Mouse (Mus musculus): ENCODE results near the gene Shank2. TPM values are rescaled to one million over a fixed set of nuclear protein-coding genes. Genes with fewer than 3 reads are reported as not detected.
A peak's percentile ranks its signal among the peaks of the same experiment; 100 is the strongest.

Gene Shank2
- polyA plus RNA-seq, 1 experiment from 2014 or later: 0.67 TPM

DNA sequence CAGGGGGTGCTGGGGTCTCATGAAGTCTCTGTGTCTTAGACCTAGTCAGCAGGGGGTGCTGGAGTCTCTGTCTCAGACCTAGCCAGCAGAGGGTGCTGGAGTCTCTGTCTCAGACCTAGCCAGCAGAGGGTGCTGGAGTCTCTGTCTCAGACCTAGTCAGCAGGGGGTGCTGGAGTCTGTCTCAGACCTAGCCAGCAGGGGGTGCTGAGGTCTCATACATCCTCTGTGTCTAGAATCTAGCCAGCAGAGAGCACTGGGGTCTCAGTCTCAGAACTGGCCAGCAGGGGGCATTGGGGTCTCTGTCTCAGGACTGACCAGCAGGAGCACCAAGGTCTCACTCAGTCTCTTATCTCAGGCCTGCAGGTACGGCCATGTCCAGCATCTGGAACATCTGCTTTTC lies 79.7 kb downstream of the Shank2 start:
- Histone ChIP-seq H3K4me3 (no peak overlapping the region), H3K36me3 (replicated peaks) (no peaks in the 10 kb centered on the region), H3K27ac (no peak overlapping the region), H3K27me3 (ENCODE audit: poor library complexity, severe bottlenecking) (no peaks in the 10 kb centered on the region), H3K4me1 (no peaks in the 10 kb centered on the region), H3K9me3 (0 out of 2 replicates have a peak, but pooled peaks cover 4% of the 10 kb centered on the region)
- DNase-seq (ENCODE audit: extremely low spot score, low spot score): no peak
- 77% methylated on average over 1 of the region's 1 CpGs for WGBS

DNA sequence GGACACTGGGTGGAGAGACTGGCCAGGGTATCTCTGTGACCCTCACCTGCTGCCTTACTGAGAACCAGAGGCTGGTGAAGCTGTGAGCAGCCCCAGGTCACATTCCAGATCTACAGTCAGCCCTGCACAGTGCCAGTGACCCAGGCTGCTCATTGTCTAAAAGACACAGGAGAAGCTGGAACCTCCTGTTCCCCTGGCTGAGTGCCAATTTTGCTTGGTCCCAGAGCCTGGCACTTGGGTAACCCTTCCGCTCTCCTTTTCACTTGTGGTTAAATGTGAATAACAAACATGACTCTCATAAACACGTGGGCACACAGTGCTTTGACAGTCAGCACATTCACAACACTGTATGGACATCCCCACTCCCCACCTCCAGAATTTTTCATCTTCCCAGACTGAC lies 80.2 kb downstream of the Shank2 start:
- H3K9me3 ChIP-seq: 0 out of 2 replicates have a peak, but pooled peaks cover 4% of the 10 kb centered on the region

DNA sequence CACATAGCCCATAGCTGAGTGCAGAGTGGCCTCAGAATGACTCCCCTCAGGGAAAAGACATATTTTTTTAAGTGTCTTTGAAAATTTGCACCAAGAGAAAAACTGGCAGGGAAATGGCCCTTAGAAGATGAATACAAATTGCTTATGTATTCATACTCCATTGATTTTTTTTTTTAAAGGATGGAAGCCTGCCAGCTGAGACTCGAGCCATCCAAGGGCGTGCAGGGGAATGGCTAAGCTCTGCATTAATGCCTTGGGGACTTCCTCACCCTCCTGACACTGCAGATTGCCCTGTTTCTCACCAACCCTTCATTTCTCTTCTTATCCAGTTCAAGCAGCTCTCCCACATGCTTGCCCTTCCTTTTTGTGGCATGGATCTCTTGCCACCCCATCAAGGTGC lies 85.5 kb downstream of the Shank2 start:
- Histone ChIP-seq H3K36me3 (replicated peaks) (no peaks in the 10 kb centered on the region), H3K27ac (no peak overlapping the region), H3K27me3 (ENCODE audit: poor library complexity, severe bottlenecking) (no peaks in the 10 kb centered on the region), H3K4me3 (no peak overlapping the region), H3K9me3 (0 out of 2 replicates have a peak, but pooled peaks cover 4% of the 10 kb centered on the region), H3K4me1 (no peaks in the 10 kb centered on the region)
- WGBS: 79% methylated on average over 2 of the region's 2 CpGs
- no peak for DNase-seq (ENCODE audit: extremely low spot score, low spot score)

More for the DNA sequence above, 80.2 kb downstream of the Shank2 start:
- Histone ChIP-seq H3K27ac (no peak overlapping the region), H3K4me3 (no peak overlapping the region), H3K27me3 (ENCODE audit: poor library complexity, severe bottlenecking) (no peaks in the 10 kb centered on the region), H3K36me3 (replicated peaks) (no peaks in the 10 kb centered on the region), H3K4me1 (no peaks in the 10 kb centered on the region)
- 82% methylated on average over 2 of the region's 2 CpGs for WGBS
- DNase-seq (ENCODE audit: extremely low spot score, low spot score): no peak

DNA sequence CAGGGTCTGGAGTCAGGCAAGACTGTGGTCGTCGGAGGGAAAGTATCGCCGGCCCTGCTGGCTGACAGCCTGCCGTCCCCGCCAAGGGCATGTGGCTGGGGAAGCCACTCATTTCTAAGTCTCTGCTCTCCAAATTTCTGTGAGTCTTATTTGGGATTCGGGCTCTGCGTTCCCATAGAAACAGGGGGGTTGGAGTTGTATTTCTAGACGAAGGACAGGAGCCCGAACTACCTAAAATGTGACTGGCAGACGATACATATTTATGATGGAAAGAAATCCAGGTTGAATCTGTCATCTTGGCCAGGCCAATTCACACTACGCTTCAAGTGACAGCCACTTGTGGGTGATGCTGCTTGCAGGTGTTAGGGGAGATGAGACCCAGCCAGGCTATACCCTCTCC lies 92.4 kb downstream of the Shank2 start:
- DNase-seq (ENCODE audit: extremely low spot score, low spot score): no peak
- Histone ChIP-seq H3K36me3 (replicated peaks) (no peaks in the 10 kb centered on the region), H3K4me1 (no peaks in the 10 kb centered on the region), H3K27me3 (ENCODE audit: poor library complexity, severe bottlenecking) (no peaks in the 10 kb centered on the region), H3K27ac (no peak overlapping the region), H3K4me3 (no peak overlapping the region), H3K9me3 (no peaks in the 10 kb centered on the region)
- WGBS: 89% methylated on average over 12 of the region's 12 CpGs

DNA sequence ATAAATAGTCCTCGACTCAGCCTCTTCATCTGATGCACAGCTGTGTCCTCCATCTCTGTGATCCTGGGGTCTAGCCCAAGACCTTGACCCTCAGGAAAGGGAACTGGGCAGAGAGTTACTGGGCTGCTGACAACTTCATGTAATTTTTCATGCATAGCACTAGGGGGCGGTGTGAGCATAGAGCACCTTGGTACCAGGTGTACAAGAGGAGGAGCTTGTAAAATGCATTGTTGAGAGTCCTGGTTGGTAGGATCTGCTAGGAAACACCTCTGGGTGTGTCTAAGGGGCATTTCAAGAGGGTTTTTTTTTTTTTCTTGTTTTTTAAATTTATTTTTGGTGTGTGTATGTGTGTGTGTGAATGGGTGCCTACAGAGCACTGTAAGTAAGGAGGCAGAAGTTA lies 95.6 kb downstream of the Shank2 start:
- Histone ChIP-seq H3K27me3 (ENCODE audit: poor library complexity, severe bottlenecking) (no peaks in the 10 kb centered on the region), H3K27ac (no peak overlapping the region), H3K4me1 (0 out of 2 replicates have a peak, but pooled peaks cover 3% of the 10 kb centered on the region), H3K36me3 (replicated peaks) (no peaks in the 10 kb centered on the region), H3K4me3 (no peak overlapping the region), H3K9me3 (no peaks in the 10 kb centered on the region)
- 7% methylated on average over 2 of the region's 2 CpGs for WGBS
- no peak for DNase-seq (ENCODE audit: extremely low spot score, low spot score)

DNA sequence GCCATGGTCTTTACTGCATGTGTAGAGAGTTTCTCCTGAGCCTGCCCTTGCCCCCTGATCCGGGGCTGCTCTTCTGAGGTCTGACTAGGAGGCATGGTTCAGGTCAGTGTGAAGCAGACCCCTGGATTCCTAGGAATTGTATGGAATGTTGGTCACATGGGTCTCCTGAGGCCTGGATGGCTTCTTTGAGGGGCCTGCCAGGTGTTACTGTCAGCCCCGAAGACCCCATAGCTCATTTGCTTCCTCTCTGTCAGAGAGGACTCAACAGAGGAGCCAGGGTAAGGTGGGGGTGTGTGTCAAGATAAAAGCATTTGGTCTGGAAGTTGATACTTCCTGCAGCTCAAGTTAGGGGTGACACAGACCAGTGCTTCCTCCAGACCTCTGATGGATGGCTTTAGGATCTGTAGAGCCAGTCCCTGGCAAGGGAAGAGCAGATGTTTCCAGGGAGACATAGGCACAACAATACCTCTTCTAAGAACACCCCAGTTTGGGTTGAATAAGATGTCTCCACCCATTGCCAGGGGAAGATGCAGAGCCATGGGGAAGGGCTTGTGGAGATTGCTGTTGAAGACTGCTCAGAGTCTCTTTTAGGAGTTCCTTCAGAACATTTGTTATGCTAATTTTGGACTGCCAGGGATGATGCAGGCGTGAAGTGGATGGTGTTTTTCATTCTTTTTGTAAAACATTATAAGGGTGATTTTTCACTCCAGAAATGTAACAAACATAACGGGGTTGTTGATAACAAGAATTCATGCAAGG lies 100.7 kb downstream of the Shank2 start:
- Histone ChIP-seq H3K9me3 (no peaks in the 10 kb centered on the region), H3K4me1 (peaks cover 22% of the 10 kb centered on the region), H3K27ac (no peak overlapping the region), H3K36me3 (replicated peaks) (no peaks in the 10 kb centered on the region), H3K27me3 (ENCODE audit: poor library complexity, severe bottlenecking) (no peaks in the 10 kb centered on the region), H3K4me3 (no peak overlapping the region)
- DNase-seq (ENCODE audit: extremely low spot score, low spot score): no peak
- 75% methylated on average over 4 of the region's 4 CpGs for WGBS

DNA sequence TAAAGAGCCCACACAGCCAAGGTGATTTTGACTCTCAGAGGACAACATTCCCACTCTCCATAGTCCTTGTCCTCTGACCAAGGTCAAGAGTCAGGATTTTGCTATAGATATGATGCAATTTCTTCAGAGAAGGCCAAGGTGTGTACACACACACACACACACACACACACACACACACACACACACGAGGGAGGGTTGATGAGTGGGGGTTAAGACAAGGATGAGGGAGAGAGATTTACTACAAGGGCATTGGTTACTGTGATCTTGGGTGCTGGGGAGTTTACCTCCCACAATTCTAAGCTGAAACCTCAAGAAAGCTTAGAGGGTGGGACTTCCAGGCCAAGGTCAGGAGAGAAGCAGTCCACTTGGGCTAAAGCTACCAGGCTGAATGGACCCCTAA lies 104.2 kb downstream of the Shank2 start:
- H3K27ac ChIP-seq: no peak overlapping the region
- DNase-seq (ENCODE audit: extremely low spot score, low spot score): no peak
- H3K4me3 ChIP-seq: no peak overlapping the region
- 59% methylated on average over 1 of the region's 1 CpGs for WGBS
- no peaks in the 10 kb centered on the region for H3K9me3 ChIP-seq
- H3K27me3 ChIP-seq (ENCODE audit: poor library complexity, severe bottlenecking): no peaks in the 10 kb centered on the region
- H3K36me3 ChIP-seq (replicated peaks): no peaks in the 10 kb centered on the region
- H3K4me1 ChIP-seq: peaks cover 33% of the 10 kb centered on the region

DNA sequence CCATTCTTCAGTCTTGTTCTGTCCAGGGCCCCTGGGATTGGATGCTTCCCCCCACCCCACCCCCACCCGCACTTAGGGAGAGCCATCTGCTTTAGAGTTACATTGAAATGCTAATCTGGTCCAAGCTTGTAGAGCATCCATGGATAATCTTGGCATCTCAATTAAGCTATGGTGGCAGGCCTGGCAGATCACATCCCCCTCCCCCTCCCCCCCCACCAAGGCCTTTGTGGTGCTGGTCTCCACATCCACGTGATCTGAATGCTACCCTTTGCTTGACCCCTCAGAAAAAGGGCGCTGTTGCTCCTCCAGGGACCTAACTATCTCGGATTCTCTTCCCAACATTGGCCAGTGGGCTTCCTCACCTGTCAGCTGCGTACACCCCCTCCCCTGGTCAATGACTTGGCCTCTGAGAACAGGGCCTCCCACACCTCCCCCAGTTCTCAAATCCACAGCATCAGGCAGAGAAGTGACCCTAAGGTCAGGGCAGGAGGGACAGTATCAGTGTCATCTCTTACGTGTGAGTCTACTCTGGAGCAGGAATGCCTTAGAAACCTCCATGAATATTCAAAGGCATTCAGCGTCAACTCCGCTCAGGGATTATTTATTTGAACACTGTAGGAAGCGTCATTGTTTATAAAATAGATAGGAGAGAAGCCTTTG lies 104.8 kb downstream of the Shank2 start:
- H3K36me3 ChIP-seq (replicated peaks): no peaks in the 10 kb centered on the region
- 23% methylated on average over 9 of the region's 9 CpGs for WGBS

DNA sequence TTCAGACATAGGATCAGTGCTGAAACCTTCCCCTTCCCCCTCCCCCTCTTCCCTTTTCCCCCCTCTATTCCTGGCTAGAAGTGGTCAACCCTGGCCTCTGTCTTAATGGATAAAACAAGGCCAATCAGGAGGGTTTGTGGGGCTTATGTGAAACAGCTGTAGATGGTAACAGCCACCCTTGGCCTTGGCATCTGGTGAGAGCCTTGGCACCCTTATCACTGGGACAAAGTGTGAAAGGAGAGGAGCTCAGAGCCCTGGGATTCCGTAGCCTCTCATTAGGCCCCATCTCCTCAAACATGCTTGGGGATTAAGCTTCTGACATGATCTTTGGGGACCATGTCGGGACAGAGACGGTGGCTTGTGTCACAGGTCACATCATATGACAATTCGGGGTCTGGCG lies 106.4 kb downstream of the Shank2 start:
- Histone ChIP-seq H3K4me3 (no peak overlapping the region), H3K4me1 (peaks cover 38% of the 10 kb centered on the region), H3K9me3 (no peaks in the 10 kb centered on the region), H3K36me3 (replicated peaks) (no peaks in the 10 kb centered on the region), H3K27ac (no peak overlapping the region), H3K27me3 (ENCODE audit: poor library complexity, severe bottlenecking) (no peaks in the 10 kb centered on the region)
- no peak for DNase-seq (ENCODE audit: extremely low spot score, low spot score)
- 87% methylated on average over 5 of the region's 5 CpGs for WGBS

More for the DNA sequence above, 104.8 kb downstream of the Shank2 start:
- Histone ChIP-seq H3K9me3 (no peaks in the 10 kb centered on the region), H3K4me3 (no peak overlapping the region), H3K4me1 (peaks cover 38% of the 10 kb centered on the region), H3K27ac (peak overlapping the region; percentile 51), H3K27me3 (ENCODE audit: poor library complexity, severe bottlenecking) (no peaks in the 10 kb centered on the region)
- DNase-seq (ENCODE audit: extremely low spot score, low spot score): no peak

DNA sequence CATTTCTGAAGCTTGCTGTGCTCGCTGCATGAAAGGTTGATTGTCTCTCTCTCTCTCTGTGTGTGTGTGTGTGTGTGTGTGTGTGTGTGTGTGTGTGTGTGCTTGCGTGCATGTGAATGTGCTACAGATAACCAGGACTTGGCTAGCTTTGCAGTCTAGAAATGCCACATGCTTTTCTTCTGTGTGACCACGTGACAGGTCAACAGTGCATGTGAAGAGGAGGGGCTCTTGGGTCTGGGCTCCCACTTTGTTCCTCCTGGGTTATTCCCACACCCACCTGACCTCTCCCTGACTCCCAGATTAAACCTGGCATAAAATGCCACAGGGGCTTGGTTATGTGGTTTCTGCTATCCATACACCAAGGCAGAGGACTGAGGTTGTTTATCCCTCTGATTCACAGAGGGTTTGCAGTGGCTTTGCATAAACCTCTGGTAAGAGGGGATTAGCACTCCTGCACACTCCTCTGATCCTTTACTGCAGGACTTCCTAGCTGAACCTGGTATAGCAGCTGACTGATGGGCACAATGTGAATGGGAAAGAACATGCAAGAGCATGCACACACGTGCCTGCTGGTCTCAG lies 109.4 kb downstream of the Shank2 start:
- Histone ChIP-seq H3K36me3 (replicated peaks) (no peaks in the 10 kb centered on the region), H3K4me3 (no peak overlapping the region), H3K4me1 (peaks cover 31% of the 10 kb centered on the region), H3K27ac (no peak overlapping the region), H3K9me3 (no peaks in the 10 kb centered on the region), H3K27me3 (ENCODE audit: poor library complexity, severe bottlenecking) (no peaks in the 10 kb centered on the region)
- WGBS: 56% methylated on average over 4 of the region's 4 CpGs
- no peak for DNase-seq (ENCODE audit: extremely low spot score, low spot score)

DNA sequence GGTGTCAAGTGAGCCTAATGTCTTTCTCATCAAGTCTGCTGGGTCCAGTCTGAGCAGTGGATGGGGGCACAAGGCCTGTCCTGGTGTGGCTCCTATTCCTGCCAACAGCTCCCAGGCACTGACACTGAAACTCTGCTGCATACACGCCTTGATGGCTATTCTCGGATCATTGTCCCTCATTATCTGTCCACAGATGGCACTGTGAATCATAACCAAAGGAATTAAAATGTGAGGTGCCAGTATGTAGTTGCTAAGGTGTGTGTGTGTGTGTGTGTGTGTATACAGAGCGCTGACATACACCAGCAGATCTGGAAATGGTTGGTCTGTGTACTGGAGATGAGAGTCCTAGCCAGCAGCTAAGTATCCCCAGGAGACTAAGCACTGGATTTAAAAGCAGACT lies 110.3 kb downstream of the Shank2 start:
- peaks cover 23% of the 10 kb centered on the region for H3K4me1 ChIP-seq
- no peaks in the 10 kb centered on the region for H3K9me3 ChIP-seq
- H3K27ac ChIP-seq: no peak overlapping the region; the same call in 1 of the 2 replicates
- 83% methylated on average over 3 of the region's 3 CpGs for WGBS
- H3K27me3 ChIP-seq (ENCODE audit: poor library complexity, severe bottlenecking): no peaks in the 10 kb centered on the region
- H3K4me3 ChIP-seq: no peak overlapping the region
- no peak for DNase-seq (ENCODE audit: extremely low spot score, low spot score)
- no peaks in the 10 kb centered on the region for H3K36me3 ChIP-seq (replicated peaks)

DNA sequence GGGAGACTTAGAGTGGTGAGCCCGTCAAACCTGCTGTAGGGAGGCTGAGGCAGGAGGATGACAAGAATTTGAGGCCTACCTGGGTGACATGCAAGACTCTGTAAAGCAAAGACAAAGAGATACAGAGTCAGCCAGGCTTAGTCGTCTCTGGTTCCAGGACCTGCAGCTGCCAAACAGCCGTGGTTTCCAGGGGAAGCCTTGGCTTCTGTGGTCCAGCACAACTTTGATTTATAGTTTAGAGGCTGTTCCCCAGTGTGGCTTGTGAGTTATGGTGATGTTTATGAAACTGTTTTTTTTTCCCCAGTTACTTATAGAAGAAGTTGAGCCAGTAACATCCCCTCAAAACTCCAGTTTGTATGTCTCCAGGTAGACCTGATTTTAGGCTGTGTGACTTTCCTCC lies 112.5 kb downstream of the Shank2 start:
- no peaks in the 10 kb centered on the region for H3K9me3 ChIP-seq
- H3K27ac ChIP-seq: no peak overlapping the region
- WGBS: 91% methylated on average over 3 of the region's 3 CpGs
- H3K36me3 ChIP-seq (replicated peaks): no peaks in the 10 kb centered on the region
- DNase-seq (ENCODE audit: extremely low spot score, low spot score): no peak
- H3K4me3 ChIP-seq: no peak overlapping the region
- no peaks in the 10 kb centered on the region for H3K27me3 ChIP-seq (ENCODE audit: poor library complexity, severe bottlenecking)
- peaks cover 18% of the 10 kb centered on the region for H3K4me1 ChIP-seq

DNA sequence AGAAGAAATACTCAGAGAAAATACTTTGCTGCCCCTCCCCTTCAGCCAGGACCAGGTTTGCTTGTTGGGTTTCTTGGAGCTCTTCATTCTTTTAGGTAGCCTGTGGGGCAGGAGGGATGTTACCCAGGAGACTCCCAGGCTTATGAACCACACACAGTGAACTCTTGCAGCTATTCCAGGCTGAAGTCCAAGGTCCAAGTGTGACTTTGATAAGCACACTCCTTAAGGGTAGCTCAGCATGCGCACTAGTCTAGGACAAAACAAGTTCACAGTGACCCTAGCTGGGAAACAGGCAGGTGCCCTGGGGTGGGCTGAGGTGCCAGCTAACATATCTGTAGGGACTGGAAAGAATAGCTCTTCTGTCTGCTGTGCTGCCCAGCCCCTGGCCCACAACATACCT lies 117.8 kb downstream of the Shank2 start:
- Histone ChIP-seq H3K27ac (no peak overlapping the region), H3K27me3 (ENCODE audit: poor library complexity, severe bottlenecking) (no peaks in the 10 kb centered on the region), H3K4me3 (no peak overlapping the region), H3K36me3 (replicated peaks) (no peaks in the 10 kb centered on the region), H3K9me3 (no peaks in the 10 kb centered on the region), H3K4me1 (no peaks in the 10 kb centered on the region)
- WGBS: 93% methylated on average over 1 of the region's 1 CpGs
- DNase-seq (ENCODE audit: extremely low spot score, low spot score): no peak
